Mouse (Mus musculus): ENCODE measurements around the gene Hs2st1. TPM values are rescaled to one million over a fixed set of nuclear protein-coding genes. Genes with fewer than 3 reads are reported as not detected.

The Hs2st1 gene
- polyA plus RNA-seq, 1 experiment from 2014 or later, result 10.4 TPM

DNA sequence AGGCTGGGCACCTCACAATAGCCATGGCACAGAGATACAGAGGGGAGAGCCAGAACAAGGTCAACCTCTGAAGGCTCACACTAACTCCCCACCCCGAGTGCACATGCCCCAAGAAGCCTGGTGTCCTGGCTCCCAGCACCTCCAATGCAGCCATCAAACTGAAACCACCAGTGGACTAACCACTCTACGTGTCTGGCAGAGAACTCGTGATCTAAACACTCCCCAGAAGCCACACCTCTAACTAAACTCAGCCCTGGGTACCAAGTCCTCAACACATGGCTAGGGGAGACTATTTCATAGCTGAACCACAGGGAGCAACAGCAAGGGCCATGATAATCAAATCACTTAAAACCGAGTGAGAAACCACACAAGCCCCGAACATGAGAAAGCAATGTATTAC lies 11.7 kb downstream of the Hs2st1 start:
- Histone ChIP-seq H3K4me3 (replicated peaks; ENCODE audit: low read depth, low read length) (no peak overlapping the region), H3K9ac (ENCODE audit: low read depth, low read length) (no peak overlapping the region), H3K27ac (no peak overlapping the region), H3K36me3 (ENCODE audit: insufficient read depth, low read length) (no peaks in the 10 kb centered on the region), H3K4me1 (replicated peaks; ENCODE audit: insufficient read depth, low read length) (peaks cover 16% of the 10 kb centered on the region), H3K9me3 (replicated peaks; ENCODE audit: low read length) (no peaks in the 10 kb centered on the region), H3K4me2 (ENCODE audit: low read length) (peak overlapping the region; percentile 21; the same call in 1 of the 2 replicates), H3K27me3 (ENCODE audit: insufficient read depth, low read length) (no peaks in the 10 kb centered on the region)
- 54% methylated on average over 5 of the region's 5 CpGs for WGBS
- DNase-seq (ENCODE audit: low spot score), result no peak
- no peak for TF ChIP-seq CTCF (IDR thresholded peaks at IDR 0.05; ENCODE audit: low read depth)
- ATAC-seq (replicated peaks; ENCODE audit: low FRiP score, low read depth), result no peak

DNA sequence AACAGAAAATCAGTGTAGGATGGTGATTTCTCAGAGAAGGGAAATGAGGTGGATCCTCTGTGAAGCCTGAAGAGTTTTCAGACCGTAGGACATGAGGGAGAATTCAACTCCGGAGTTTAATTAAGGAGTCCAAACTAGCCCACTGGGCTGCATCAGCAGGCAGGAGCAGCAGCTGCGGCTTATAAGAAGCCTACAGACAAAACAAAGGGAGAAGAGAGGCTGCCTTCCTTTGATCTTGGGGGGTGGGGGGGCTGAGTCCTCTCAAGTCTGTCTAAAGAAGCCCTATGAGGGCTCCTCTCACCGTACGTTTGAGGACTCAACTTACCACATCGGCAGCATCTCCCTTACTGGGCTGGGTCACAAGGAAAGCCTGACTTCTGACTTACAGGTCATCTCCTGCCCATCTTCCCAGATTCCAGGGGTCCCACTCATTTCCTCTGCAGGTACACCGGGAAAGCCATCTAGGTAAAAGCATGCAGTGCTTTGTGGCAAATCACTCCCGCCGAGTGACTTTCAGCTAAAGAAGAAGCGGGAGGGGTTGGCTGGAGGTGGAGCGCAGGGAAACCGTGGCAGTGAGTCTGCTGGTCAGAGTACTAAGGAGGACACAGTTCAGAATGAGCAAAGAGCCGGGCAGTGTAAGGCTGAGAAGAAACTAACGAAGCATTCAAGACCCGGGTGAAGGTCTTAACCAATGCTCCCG lies 13.2 kb downstream of the Hs2st1 start:
- Histone ChIP-seq H3K27me3 (ENCODE audit: insufficient read depth, low read length) (no peaks in the 10 kb centered on the region), H3K4me1 (replicated peaks; ENCODE audit: insufficient read depth, low read length) (peaks cover 16% of the 10 kb centered on the region), H3K27ac (no peak overlapping the region), H3K4me2 (ENCODE audit: low read length) (peak overlapping the region; percentile 47), H3K9me3 (replicated peaks; ENCODE audit: low read length) (no peaks in the 10 kb centered on the region), H3K36me3 (ENCODE audit: insufficient read depth, low read length) (no peaks in the 10 kb centered on the region), H3K4me3 (replicated peaks; ENCODE audit: low read depth, low read length) (no peak overlapping the region), H3K9ac (ENCODE audit: low read depth, low read length) (peak overlapping the region; percentile 32; the same call in 1 of the 2 replicates)
- TF ChIP-seq CTCF (IDR thresholded peaks at IDR 0.05; ENCODE audit: low read depth), result no peak
- DNase-seq (ENCODE audit: low spot score) (peak; percentile 61), ATAC-seq (replicated peaks; ENCODE audit: low FRiP score, low read depth) (peak; percentile 76; the same call in 1 of the 2 replicates)
- 19% methylated on average over 16 of the region's 16 CpGs for WGBS

DNA sequence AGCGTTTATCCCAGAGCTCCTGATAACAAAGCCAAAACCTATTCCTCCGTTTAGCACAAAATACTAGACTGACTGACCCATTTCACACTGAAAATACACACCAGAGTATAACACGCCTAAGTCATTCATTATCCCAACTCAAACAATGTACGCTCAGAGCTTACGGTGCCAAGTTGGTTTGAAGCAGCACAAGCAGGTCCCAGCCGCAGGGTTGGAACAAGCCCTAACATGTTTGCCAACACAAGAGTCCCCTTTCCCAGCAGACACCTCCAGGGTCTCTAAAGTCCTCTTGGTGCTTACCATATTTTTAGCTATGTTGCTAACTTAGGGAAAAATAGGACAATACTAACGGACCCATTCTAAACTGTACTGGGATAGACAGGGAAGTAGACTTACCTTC lies 14.8 kb downstream of the Hs2st1 start:
- Histone ChIP-seq H3K4me2 (ENCODE audit: low read length) (no peak overlapping the region), H3K9me3 (replicated peaks; ENCODE audit: low read length) (no peaks in the 10 kb centered on the region), H3K4me1 (replicated peaks; ENCODE audit: insufficient read depth, low read length) (peaks cover 16% of the 10 kb centered on the region), H3K9ac (ENCODE audit: low read depth, low read length) (no peak overlapping the region), H3K4me3 (replicated peaks; ENCODE audit: low read depth, low read length) (no peak overlapping the region), H3K27ac (no peak overlapping the region), H3K36me3 (ENCODE audit: insufficient read depth, low read length) (no peaks in the 10 kb centered on the region), H3K27me3 (ENCODE audit: insufficient read depth, low read length) (no peaks in the 10 kb centered on the region)
- no peak for DNase-seq (ENCODE audit: low spot score)
- WGBS, result 90% methylated on average over 7 of the region's 7 CpGs
- no peak for TF ChIP-seq CTCF (IDR thresholded peaks at IDR 0.05; ENCODE audit: low read depth)
- ATAC-seq (replicated peaks; ENCODE audit: low FRiP score, low read depth), result no peak

DNA sequence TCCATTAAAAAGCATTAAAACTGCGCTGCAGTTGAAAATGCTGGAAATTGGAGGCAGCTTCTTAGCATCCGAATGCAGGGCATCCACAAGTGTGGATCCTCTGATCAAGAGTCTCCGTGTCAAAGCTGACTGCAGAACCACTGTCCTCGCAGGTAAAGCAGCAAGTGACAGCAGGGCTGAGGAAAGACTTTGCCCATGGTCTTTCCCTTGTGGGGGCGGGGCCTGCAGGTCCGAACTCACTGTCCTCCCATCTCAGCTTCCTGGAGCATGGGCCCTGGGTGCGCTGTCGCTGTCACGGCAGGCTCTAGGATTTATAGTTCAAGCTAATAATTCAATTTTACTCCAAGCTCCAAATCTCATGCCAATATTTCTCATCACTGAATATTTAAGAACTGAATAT lies 15.5 kb downstream of the Hs2st1 start:
- H3K4me2 ChIP-seq (ENCODE audit: low read length), result no peak overlapping the region
- no peak overlapping the region for H3K4me3 ChIP-seq (replicated peaks; ENCODE audit: low read depth, low read length)
- H3K4me1 ChIP-seq (replicated peaks; ENCODE audit: insufficient read depth, low read length), result peaks cover 16% of the 10 kb centered on the region
- DNase-seq (ENCODE audit: low spot score) (no peak), ATAC-seq (replicated peaks; ENCODE audit: low FRiP score, low read depth) (0 out of 2 replicates have a peak, but pooled peaks have one; percentile 53)
- WGBS, result 67% methylated on average over 9 of the region's 9 CpGs
- TF ChIP-seq CTCF (IDR thresholded peaks at IDR 0.05; ENCODE audit: low read depth), result no peak
- no peaks in the 10 kb centered on the region for H3K36me3 ChIP-seq (ENCODE audit: insufficient read depth, low read length)
- H3K27ac ChIP-seq, result no peak overlapping the region
- no peaks in the 10 kb centered on the region for H3K9me3 ChIP-seq (replicated peaks; ENCODE audit: low read length)
- H3K9ac ChIP-seq (ENCODE audit: low read depth, low read length), result no peak overlapping the region
- H3K27me3 ChIP-seq (ENCODE audit: insufficient read depth, low read length), result no peaks in the 10 kb centered on the region

DNA sequence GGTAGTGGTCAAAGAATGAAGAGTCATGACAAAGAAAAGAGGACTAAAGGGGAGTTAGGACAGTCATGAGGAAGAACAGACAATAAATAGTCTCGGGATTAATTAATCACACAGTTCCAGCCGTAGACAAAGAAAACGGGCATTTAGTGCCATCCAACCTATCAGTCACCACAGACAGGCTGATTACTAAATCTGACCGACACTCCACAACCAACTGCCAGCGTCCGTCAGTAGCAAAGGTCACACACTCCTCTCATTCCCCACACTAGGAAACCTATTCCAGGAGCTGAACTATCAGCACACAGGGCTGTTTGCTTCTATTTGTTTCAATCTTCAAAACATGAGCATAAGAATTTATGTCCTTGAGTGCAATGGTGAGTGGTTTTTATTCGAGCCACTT lies 16.0 kb downstream of the Hs2st1 start:
- ATAC-seq (replicated peaks; ENCODE audit: low FRiP score, low read depth) (no peak), DNase-seq (ENCODE audit: low spot score) (no peak)
- Histone ChIP-seq H3K27me3 (ENCODE audit: insufficient read depth, low read length) (no peaks in the 10 kb centered on the region), H3K4me1 (replicated peaks; ENCODE audit: insufficient read depth, low read length) (peaks cover 16% of the 10 kb centered on the region), H3K4me3 (replicated peaks; ENCODE audit: low read depth, low read length) (no peak overlapping the region), H3K36me3 (ENCODE audit: insufficient read depth, low read length) (no peaks in the 10 kb centered on the region), H3K4me2 (ENCODE audit: low read length) (no peak overlapping the region), H3K9me3 (replicated peaks; ENCODE audit: low read length) (no peaks in the 10 kb centered on the region), H3K27ac (no peak overlapping the region), H3K9ac (ENCODE audit: low read depth, low read length) (no peak overlapping the region)
- TF ChIP-seq CTCF (IDR thresholded peaks at IDR 0.05; ENCODE audit: low read depth), result no peak
- 59% methylated on average over 7 of the region's 7 CpGs for WGBS

DNA sequence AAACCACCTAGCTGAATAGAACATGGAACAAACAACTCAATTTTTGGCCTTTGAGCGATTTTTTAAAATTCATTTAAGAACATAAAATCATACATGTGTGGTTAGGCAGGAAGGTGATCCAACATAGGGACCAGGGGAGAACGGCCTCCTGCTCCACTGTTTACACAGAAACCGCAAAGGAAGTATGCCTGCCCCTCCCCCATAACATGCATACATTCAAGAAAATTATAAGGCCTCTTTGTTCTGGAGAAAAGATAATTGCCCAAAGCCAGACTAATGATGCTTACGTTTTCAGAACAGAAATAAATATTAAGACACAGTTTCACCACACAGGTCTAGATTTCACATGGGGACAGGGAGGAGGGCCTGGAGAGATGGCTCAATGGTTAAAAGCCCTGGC lies 18.6 kb downstream of the Hs2st1 start:
- TF ChIP-seq CTCF (IDR thresholded peaks at IDR 0.05; ENCODE audit: low read depth), result no peak

More for the DNA sequence above, 18.6 kb downstream of the Hs2st1 start:
- H3K4me2 ChIP-seq (ENCODE audit: low read length), result no peak overlapping the region
- ATAC-seq (replicated peaks; ENCODE audit: low FRiP score, low read depth) (no peak), DNase-seq (ENCODE audit: low spot score) (no peak)
- H3K9me3 ChIP-seq (replicated peaks; ENCODE audit: low read length), result no peaks in the 10 kb centered on the region
- no peak overlapping the region for H3K27ac ChIP-seq
- no peak overlapping the region for H3K9ac ChIP-seq (ENCODE audit: low read depth, low read length)
- 55% methylated on average over 4 of the region's 4 CpGs for WGBS
- no peaks in the 10 kb centered on the region for H3K27me3 ChIP-seq (ENCODE audit: insufficient read depth, low read length)
- H3K4me1 ChIP-seq (replicated peaks; ENCODE audit: insufficient read depth, low read length), result 0 out of 2 replicates have a peak, but pooled peaks cover under 1% of the 10 kb centered on the region
- H3K4me3 ChIP-seq (replicated peaks; ENCODE audit: low read depth, low read length), result no peak overlapping the region
- no peaks in the 10 kb centered on the region for H3K36me3 ChIP-seq (ENCODE audit: insufficient read depth, low read length)

Data from kidney, postnatal 0 days (tissue).